Mouse (Mus musculus) lung, postnatal 0 days (tissue): ENCODE measurements around the gene Aph1b.

Experiments used
- CTCF ChIP-seq: IDR thresholded peaks from 2 replicates; pipeline ENCODE4 v1.5.1; 2016; ENCODE audit warnings: antibody characterized with exemption, mild to moderate bottlenecking
- EP300 ChIP-seq: IDR thresholded peaks from 2 replicates; pipeline ENCODE4 v1.6.1; 2016; ENCODE audit warnings: antibody characterized with exemption, mild to moderate bottlenecking, control low read depth

DNA sequence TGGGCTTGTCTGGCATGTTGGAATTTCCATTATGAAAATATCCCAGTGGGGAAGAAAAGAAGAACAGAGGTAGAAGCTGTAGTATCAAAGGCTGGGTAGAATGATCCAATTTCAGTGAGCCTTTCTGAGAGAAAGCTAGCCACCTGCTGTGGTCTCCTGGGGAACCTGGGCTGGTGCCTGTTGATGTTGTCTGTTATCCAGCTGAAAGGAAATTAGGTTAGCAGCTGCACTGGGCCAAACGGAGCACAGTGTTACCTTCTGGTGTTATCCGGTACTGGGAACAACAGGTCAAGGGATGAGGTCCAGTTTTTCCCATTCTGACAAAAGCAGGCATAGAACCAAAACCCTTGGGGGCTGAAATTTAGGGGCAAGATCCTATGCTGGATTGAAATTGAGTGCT is 18.1 kb upstream of the Aph1b start:
- TF ChIP-seq EP300: no peak
- no peak for TF ChIP-seq CTCF
